Mouse (Mus musculus): ENCODE data around the gene Adcyap1r1. TPM values are rescaled to one million over a fixed set of nuclear protein-coding genes. Genes with fewer than 3 reads are reported as not detected.

Adcyap1r1 gene
- total and polyA plus RNA-seq, 3 experiments: not detected

- H3K9ac ChIP-seq (ENCODE audit: insufficient read depth, low read depth): no peak overlapping the region
- TF ChIP-seq MXI1 (IDR thresholded peaks at IDR 0.05; ENCODE audit: low read depth, low read length) (no peak), E2F4 (IDR thresholded peaks at IDR 0.05; ENCODE audit: insufficient replicate concordance, low read depth, low read length) (no peak), RAD21 (IDR thresholded peaks at IDR 0.05; ENCODE audit: low read depth, low read length) (no peak), CHD1 (IDR thresholded peaks at IDR 0.05; ENCODE audit: low read depth, low read length) (no peak), MAZ (IDR thresholded peaks at IDR 0.05; ENCODE audit: low read depth, low read length) (no peak), JUN (IDR thresholded peaks at IDR 0.05; ENCODE audit: insufficient read depth, low read depth, low read length) (no peak), KAT2A (IDR thresholded peaks at IDR 0.05; ENCODE audit: insufficient replicate concordance, low read length) (no peak), USF2 (conservative IDR thresholded peaks at IDR 0.05; ENCODE audit: low read depth, low read length) (no peak)
- dilution Hi-C loops (cut with MboI; ENCODE audit: extremely low pct_ligation_motif_present, extremely low pct_unique_long_range_greater_than_20kb, low sequenced_read_pairs): no loop called here
- H3K27ac ChIP-seq (ENCODE audit: insufficient read depth, low read depth): no peak overlapping the region
- H3K27me3 ChIP-seq (replicated peaks): peaks cover 65% of the 10 kb centered on the region
- H3K4me3 ChIP-seq (replicated peaks in 1 of 3; ENCODE audit: low read depth in 2 of 3, low read length in 2 of 3, poor library complexity in 1 of 3): no peak overlapping the region
- in situ Hi-C loops (cut with MboI; ENCODE audit: low pct_ligation_motif_present, low pct_unique_long_range_greater_than_20kb, low sequenced_read_pairs): no loop called here
- H3K4me1 ChIP-seq (ENCODE audit: control insufficient read depth in 1 of 2, insufficient read depth in 2 of 2): no peaks in the 10 kb centered on the region
- no peaks in the 10 kb centered on the region for H3K36me3 ChIP-seq (replicated peaks in 1 of 2; ENCODE audit: control insufficient read depth in 1 of 2, insufficient read depth in 1 of 2, low read length in 1 of 2)
- no peaks in the 10 kb centered on the region for H3K9me3 ChIP-seq (replicated peaks; ENCODE audit: low read length)
- no peak for DNase-seq (ENCODE audit: extremely low read depth)
- no peaks in the 10 kb centered on the region for H3K79me2 ChIP-seq (replicated peaks; ENCODE audit: control insufficient read depth, extremely low read depth, insufficient read depth, poor library complexity, severe bottlenecking)
- H3K4me2 ChIP-seq (ENCODE audit: insufficient read depth, low read depth, poor library complexity, severe bottlenecking): no peak overlapping the region
Measured at GRCm38 (mm10) chr6:55404421-55404990, 47.3 kb upstream of the Adcyap1r1 start.

- no peak for DNase-seq (ENCODE audit: extremely low read depth)
- dilution Hi-C loops (cut with MboI; ENCODE audit: extremely low pct_ligation_motif_present, extremely low pct_unique_long_range_greater_than_20kb, low sequenced_read_pairs) (no loop called here), in situ Hi-C loops (cut with MboI; ENCODE audit: low pct_ligation_motif_present, low pct_unique_long_range_greater_than_20kb, low sequenced_read_pairs) (no loop called here)
- Histone ChIP-seq H3K4me2 (ENCODE audit: insufficient read depth, low read depth, poor library complexity, severe bottlenecking) (no peak overlapping the region), H3K36me3 (replicated peaks in 1 of 2; ENCODE audit: control insufficient read depth in 1 of 2, insufficient read depth in 1 of 2, low read length in 1 of 2) (no peaks in the 10 kb centered on the region), H3K9me3 (replicated peaks; ENCODE audit: low read length) (no peaks in the 10 kb centered on the region), H3K27me3 (replicated peaks) (peaks cover 69% of the 10 kb centered on the region), H3K27ac (ENCODE audit: insufficient read depth, low read depth) (no peak overlapping the region), H3K4me1 (ENCODE audit: control insufficient read depth in 1 of 2, insufficient read depth in 2 of 2) (no peaks in the 10 kb centered on the region), H3K4me3 (replicated peaks in 1 of 3; ENCODE audit: low read depth in 2 of 3, low read length in 2 of 3, poor library complexity in 1 of 3) (no peak overlapping the region), H3K9ac (ENCODE audit: insufficient read depth, low read depth) (no peak overlapping the region), H3K79me2 (replicated peaks; ENCODE audit: control insufficient read depth, extremely low read depth, insufficient read depth, poor library complexity, severe bottlenecking) (no peaks in the 10 kb centered on the region)
- TF ChIP-seq MAFK (IDR thresholded peaks at IDR 0.05; ENCODE audit: insufficient replicate concordance, low read length): no peak
- TF ChIP-seq TBP (conservative IDR thresholded peaks at IDR 0.05; ENCODE audit: low read depth, low read length): no peak
- no peak for TF ChIP-seq USF1 (IDR thresholded peaks at IDR 0.05; ENCODE audit: low read depth, low read length)
- TF ChIP-seq IRF4 (IDR thresholded peaks at IDR 0.05; ENCODE audit: low read depth, low read length): no peak
- TF ChIP-seq USF2 (conservative IDR thresholded peaks at IDR 0.05; ENCODE audit: low read depth, low read length): no peak
- TF ChIP-seq ZC3H11A (IDR thresholded peaks at IDR 0.05; ENCODE audit: low read depth, low read length): no peak
Measured at GRCm38 (mm10) chr6:55407345-55407744, 44.4 kb upstream of the Adcyap1r1 start.

Data from CH12.LX (cell line).